Mouse (Mus musculus) thymus, adult 2 months (tissue): ENCODE data around the gene Reck.

Source experiments
- CTCF ChIP-seq: fragments of 200-500 bp; IDR thresholded peaks from 2 replicates; pipeline ENCODE4 v1.5.1; 2012; ENCODE audit warnings: mild to moderate bottlenecking, control low read depth, low read length, moderate library complexity, borderline replicate concordance; ENCODE audit not compliant: control insufficient read depth, poor library complexity, insufficient read depth; ENCODE audit errors: extremely low read depth
- POLR2A ChIP-seq: fragments of 200-500 bp; IDR thresholded peaks from 2 replicates; pipeline ENCODE4 v1.6.1; 2012; ENCODE audit warnings: mild to moderate bottlenecking, low read length, control low read depth, moderate library complexity; ENCODE audit not compliant: control insufficient read depth, poor library complexity, insufficient read depth; ENCODE audit errors: extremely low read depth

GRCm38 (mm10) chr4:43984326-43984725 lies 109.0 kb downstream of the Reck start:
- TF ChIP-seq CTCF (no peak), POLR2A (no peak)
